Mouse (Mus musculus): ENCODE results near the gene Traf4. TPM values are rescaled to one million over a fixed set of nuclear protein-coding genes. Genes with fewer than 3 reads are reported as not detected.
A peak's percentile ranks its signal among the peaks of the same experiment; 100 is the strongest.

Traf4 gene
- polyA plus RNA-seq, 1 experiment from 2014 or later, result 53.8 TPM

- DNase-seq (ENCODE audit: low spot score) (no peak), ATAC-seq (replicated peaks; ENCODE audit: low FRiP score) (no peak)
- Histone ChIP-seq H3K27ac (ENCODE audit: low read depth, low read length) (no peak overlapping the region), H3K9ac (ENCODE audit: low read depth, low read length) (no peak overlapping the region), H3K9me3 (ENCODE audit: control insufficient read depth, low read length) (no peaks in the 10 kb centered on the region), H3K27me3 (replicated peaks; ENCODE audit: control insufficient read depth, insufficient read depth, low read length) (no peaks in the 10 kb centered on the region), H3K4me2 (no peak overlapping the region), H3K4me1 (replicated peaks; ENCODE audit: control insufficient read depth, insufficient read depth, low read length) (no peaks in the 10 kb centered on the region), H3K4me3 (ENCODE audit: low read depth, low read length) (no peak overlapping the region), H3K36me3 (ENCODE audit: control insufficient read depth, insufficient read depth, low read length) (peaks cover 23% of the 10 kb centered on the region)
- WGBS, result 82% methylated on average over 3 of the region's 3 CpGs
These were observed 37.0 kb upstream of the Traf4 start for GRCm38 (mm10) chr11:78202372-78202771.

DNA sequence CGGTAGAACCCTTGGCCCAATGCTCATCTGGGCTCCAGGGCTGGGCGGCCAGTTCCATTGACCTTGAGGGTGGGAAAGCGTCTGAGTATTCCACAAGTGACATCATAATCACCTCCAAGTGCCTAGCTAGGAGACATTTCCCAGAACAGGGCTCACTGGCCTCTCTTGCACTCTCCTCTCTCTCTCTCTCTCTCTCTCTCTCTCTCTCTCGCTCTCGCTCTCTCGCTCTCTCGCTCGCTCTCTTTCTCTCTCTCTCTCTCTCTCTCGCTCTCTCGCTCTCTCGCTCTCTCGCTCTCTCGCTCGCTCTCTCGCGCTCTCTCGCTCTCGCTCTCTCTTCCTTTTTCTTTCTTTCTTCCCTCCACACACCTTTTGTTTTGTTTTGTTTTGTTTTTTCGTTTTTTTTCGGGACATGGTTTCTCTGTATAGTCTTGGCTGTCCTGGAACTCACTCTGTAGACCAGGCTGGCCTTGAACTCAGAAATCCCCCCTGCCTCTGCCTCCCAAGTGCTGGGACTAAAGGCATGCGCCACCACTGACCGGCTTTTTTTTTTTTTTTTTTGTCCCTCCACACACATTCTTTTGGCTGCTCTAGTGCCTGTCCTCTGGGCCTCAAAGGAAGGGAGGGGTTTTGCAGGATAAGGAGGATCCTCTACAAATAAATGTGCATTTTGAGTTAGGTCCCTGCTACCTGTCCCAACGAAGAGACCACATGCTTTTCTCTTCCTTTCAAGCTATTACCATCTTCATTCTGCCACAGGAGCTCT is 29.9 kb upstream of the Traf4 start:
- Histone ChIP-seq H3K9me3 (ENCODE audit: control insufficient read depth, low read length) (no peaks in the 10 kb centered on the region), H3K27ac (ENCODE audit: low read depth, low read length) (no peak overlapping the region; the same call in 1 of the 2 replicates), H3K4me3 (ENCODE audit: low read depth, low read length) (peak overlapping the region; percentile 63), H3K4me1 (replicated peaks; ENCODE audit: control insufficient read depth, insufficient read depth, low read length) (peaks cover 9% of the 10 kb centered on the region), H3K9ac (ENCODE audit: low read depth, low read length) (peak overlapping the region; percentile 57), H3K27me3 (replicated peaks; ENCODE audit: control insufficient read depth, insufficient read depth, low read length) (peaks cover 10% of the 10 kb centered on the region), H3K4me2 (peak overlapping the region; percentile 87), H3K36me3 (ENCODE audit: control insufficient read depth, insufficient read depth, low read length) (peaks cover 4% of the 10 kb centered on the region; the same call in 1 of the 2 replicates)
- ATAC-seq (replicated peaks; ENCODE audit: low FRiP score) (no peak), DNase-seq (ENCODE audit: low spot score) (no peak)
- whole genome bisulfite sequencing, result 59% methylated on average over 23 of the region's 23 CpGs

GRCm38 (mm10) chr11:78194411-78195100 is 29.2 kb upstream of the Traf4 start:
- Histone ChIP-seq H3K36me3 (ENCODE audit: control insufficient read depth, insufficient read depth, low read length) (peaks cover 4% of the 10 kb centered on the region; the same call in 1 of the 2 replicates), H3K9me3 (ENCODE audit: control insufficient read depth, low read length) (no peaks in the 10 kb centered on the region)

GRCm38 (mm10) chr11:78193113-78193512 is 27.7 kb upstream of the Traf4 start, which contains the start of gene Proca1:
Proca1 (plus strand) TSS chr11:78193392.
- Histone ChIP-seq H3K27me3 (replicated peaks; ENCODE audit: control insufficient read depth, insufficient read depth, low read length) (peaks cover 32% of the 10 kb centered on the region), H3K27ac (ENCODE audit: low read depth, low read length) (no peak within 1 kb of the TSS), H3K4me1 (replicated peaks; ENCODE audit: control insufficient read depth, insufficient read depth, low read length) (peaks cover 21% of the 10 kb centered on the region), H3K36me3 (ENCODE audit: control insufficient read depth, insufficient read depth, low read length) (peaks cover 4% of the 10 kb centered on the region; the same call in 1 of the 2 replicates), H3K9ac (ENCODE audit: low read depth, low read length) (no peak within 1 kb of the TSS), H3K4me3 (ENCODE audit: low read depth, low read length) (peak within 1 kb of the TSS; percentile 63), H3K4me2 (peak within 1 kb of the TSS; percentile 87), H3K9me3 (ENCODE audit: control insufficient read depth, low read length) (no peaks in the 10 kb centered on the region)
- DNase-seq (ENCODE audit: low spot score) (no peak), ATAC-seq (replicated peaks; ENCODE audit: low FRiP score) (no peak)
- 77% methylated on average over 1 of the region's 1 CpGs for WGBS

More at GRCm38 (mm10) chr11:78194411-78195100, 29.2 kb upstream of the Traf4 start:
- no peak overlapping the region; the same call in 1 of the 2 replicates for H3K27ac ChIP-seq (ENCODE audit: low read depth, low read length)
- peak overlapping the region; percentile 87 for H3K4me2 ChIP-seq
- H3K4me1 ChIP-seq (replicated peaks; ENCODE audit: control insufficient read depth, insufficient read depth, low read length), result peaks cover 14% of the 10 kb centered on the region
- H3K27me3 ChIP-seq (replicated peaks; ENCODE audit: control insufficient read depth, insufficient read depth, low read length), result peaks cover 17% of the 10 kb centered on the region
- peak; percentile 84 for ATAC-seq (replicated peaks; ENCODE audit: low FRiP score)
- peak overlapping the region; percentile 63 for H3K4me3 ChIP-seq (ENCODE audit: low read depth, low read length)
- peak; percentile 84 for DNase-seq (ENCODE audit: low spot score)
- 2% methylated on average over 29 of the region's 30 CpGs for WGBS
- peak overlapping the region; percentile 57 for H3K9ac ChIP-seq (ENCODE audit: low read depth, low read length)

DNA sequence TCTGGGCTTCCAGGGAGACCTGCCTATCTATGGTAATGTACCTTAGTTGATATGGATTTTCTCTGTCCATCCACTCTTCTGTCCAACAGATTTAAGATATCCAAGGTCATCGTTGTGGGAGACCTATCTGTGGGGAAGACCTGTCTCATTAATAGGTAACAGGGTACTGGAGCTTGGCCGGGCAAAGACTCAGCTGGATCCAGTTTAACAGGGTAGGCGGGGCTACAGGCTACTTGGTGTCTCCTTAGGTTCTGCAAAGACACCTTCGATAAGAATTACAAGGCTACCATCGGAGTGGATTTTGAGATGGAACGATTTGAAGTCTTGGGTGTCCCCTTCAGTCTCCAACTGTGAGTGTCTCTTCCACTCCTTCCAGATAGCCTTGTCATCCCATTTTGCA is 24.7 kb upstream of the Traf4 start:
- peak overlapping the region; percentile 73; the same call in 1 of the 2 replicates for H3K27ac ChIP-seq (ENCODE audit: low read depth, low read length)
- H3K9me3 ChIP-seq (ENCODE audit: control insufficient read depth, low read length), result no peaks in the 10 kb centered on the region
- H3K36me3 ChIP-seq (ENCODE audit: control insufficient read depth, insufficient read depth, low read length), result peaks cover 4% of the 10 kb centered on the region; the same call in 1 of the 2 replicates
- ATAC-seq (replicated peaks; ENCODE audit: low FRiP score) (no peak), DNase-seq (ENCODE audit: low spot score) (no peak)
- peak overlapping the region; percentile 72 for H3K9ac ChIP-seq (ENCODE audit: low read depth, low read length)
- peaks cover 46% of the 10 kb centered on the region for H3K27me3 ChIP-seq (replicated peaks; ENCODE audit: control insufficient read depth, insufficient read depth, low read length)
- peak overlapping the region; percentile 62 for H3K4me3 ChIP-seq (ENCODE audit: low read depth, low read length)
- H3K4me2 ChIP-seq, result peak overlapping the region; percentile 70
- H3K4me1 ChIP-seq (replicated peaks; ENCODE audit: control insufficient read depth, insufficient read depth, low read length), result peaks cover 18% of the 10 kb centered on the region
- WGBS, result 67% methylated on average over 6 of the region's 6 CpGs

- peak overlapping the region; percentile 72 for H3K9ac ChIP-seq (ENCODE audit: low read depth, low read length)
- ATAC-seq (replicated peaks; ENCODE audit: low FRiP score), result peak; percentile 66
- H3K4me3 ChIP-seq (ENCODE audit: low read depth, low read length), result peak overlapping the region; percentile 62
- peak overlapping the region; percentile 73 for H3K27ac ChIP-seq (ENCODE audit: low read depth, low read length)
- H3K27me3 ChIP-seq (replicated peaks; ENCODE audit: control insufficient read depth, insufficient read depth, low read length), result peaks cover 46% of the 10 kb centered on the region
- peaks cover 16% of the 10 kb centered on the region for H3K4me1 ChIP-seq (replicated peaks; ENCODE audit: control insufficient read depth, insufficient read depth, low read length)
- H3K36me3 ChIP-seq (ENCODE audit: control insufficient read depth, insufficient read depth, low read length), result peaks cover 4% of the 10 kb centered on the region; the same call in 1 of the 2 replicates
- H3K9me3 ChIP-seq (ENCODE audit: control insufficient read depth, low read length), result no peaks in the 10 kb centered on the region
- peak; percentile 78 for DNase-seq (ENCODE audit: low spot score)
- WGBS, result under 1% methylated on average over 42 of the region's 42 CpGs
- peak overlapping the region; percentile 70 for H3K4me2 ChIP-seq
These were observed 24.0 kb upstream of the Traf4 start for GRCm38 (mm10) chr11:78189234-78190040.

- ATAC-seq (replicated peaks; ENCODE audit: low FRiP score) (peak; percentile 46), DNase-seq (ENCODE audit: low spot score) (peak; percentile 79)
- Histone ChIP-seq H3K9ac (ENCODE audit: low read depth, low read length) (peak within 1 kb of the TSS; percentile 72), H3K4me3 (ENCODE audit: low read depth, low read length) (peak within 1 kb of the TSS; percentile 62), H3K4me1 (replicated peaks; ENCODE audit: control insufficient read depth, insufficient read depth, low read length) (peaks cover 13% of the 10 kb centered on the region), H3K27me3 (replicated peaks; ENCODE audit: control insufficient read depth, insufficient read depth, low read length) (peaks cover 46% of the 10 kb centered on the region), H3K9me3 (ENCODE audit: control insufficient read depth, low read length) (no peaks in the 10 kb centered on the region), H3K27ac (ENCODE audit: low read depth, low read length) (peak within 1 kb of the TSS; percentile 73), H3K36me3 (ENCODE audit: control insufficient read depth, insufficient read depth, low read length) (peaks cover 4% of the 10 kb centered on the region; the same call in 1 of the 2 replicates), H3K4me2 (peak within 1 kb of the TSS; percentile 70)
- 2% methylated on average over 80 of the region's 80 CpGs for WGBS
These were observed 23.2 kb upstream of the Traf4 start, which contains the start of gene Rab34 for GRCm38 (mm10) chr11:78188331-78189233. Rab34 (plus strand) TSS chr11:78188430.
